Mouse (Mus musculus) right cerebral cortex, postnatal 14 days (tissue): ENCODE data around the gene Ppp4r3b.
A peak's percentile ranks its signal among the peaks of the same experiment; 100 is the strongest.

ENCODE experiments used
- DNase-seq: peaks from one replicate; pipeline ENCODE4 v3.0.0; 2022

Ppp4r3b gene

DNA sequence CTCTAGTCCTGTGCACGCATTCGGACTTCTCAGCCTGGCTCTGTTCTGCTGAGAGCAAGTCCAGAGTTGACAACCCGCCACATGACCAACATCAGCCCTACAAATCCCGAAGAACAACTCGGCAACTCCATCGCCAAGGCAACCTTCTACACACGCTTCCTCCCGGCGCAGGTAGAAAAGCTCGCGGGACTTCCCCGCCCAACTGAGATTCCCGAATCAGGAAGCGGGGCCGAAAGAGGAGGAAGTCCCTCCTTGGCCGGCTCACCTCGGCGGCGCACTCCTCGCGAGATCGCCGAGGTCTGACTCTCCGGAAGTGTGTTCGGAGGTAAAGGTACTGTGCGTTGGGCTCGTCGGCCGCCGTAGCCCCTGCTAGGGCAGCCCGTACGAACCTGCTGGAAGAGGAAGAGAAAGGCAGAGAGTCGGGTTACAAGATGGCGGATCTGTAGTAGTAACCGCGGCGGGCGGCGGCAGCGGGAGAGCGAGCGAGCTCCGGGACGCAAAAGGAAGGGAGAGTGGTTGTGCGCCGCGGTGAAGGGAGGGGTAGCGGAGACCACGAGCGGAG is at the start of gene Ppp4r3b:
Ppp4r3b (plus strand) TSS at position 328 of the 562 bp plus-strand sequence.
- peak; percentile 97 for DNase-seq

DNA sequence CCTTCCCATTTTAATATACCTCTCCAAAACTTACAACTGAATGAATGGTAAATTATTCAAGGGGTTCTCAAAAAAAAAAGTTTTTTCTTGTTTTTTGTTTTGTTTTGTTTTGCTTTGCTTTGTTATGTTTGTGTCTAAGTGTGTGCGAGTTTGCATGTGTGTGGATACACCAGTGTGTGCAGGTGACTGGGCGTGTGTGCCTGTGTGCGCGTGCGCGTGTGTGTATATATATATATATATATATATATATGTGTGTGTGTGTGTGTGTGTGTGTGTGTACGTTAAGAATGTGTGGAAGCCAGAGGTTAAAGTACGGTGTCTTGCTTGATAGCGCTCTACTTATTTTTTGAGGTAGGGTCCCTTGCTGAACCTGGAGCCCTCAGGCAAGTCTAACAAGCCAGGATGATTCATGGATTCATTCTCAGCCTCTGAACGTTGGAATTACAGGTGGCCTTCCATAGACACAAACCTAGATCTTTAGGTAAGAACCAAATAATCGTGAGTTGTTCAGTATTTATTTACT is 42.8 kb upstream of the Ppp4r3b start:
- DNase-seq: no peak

DNA sequence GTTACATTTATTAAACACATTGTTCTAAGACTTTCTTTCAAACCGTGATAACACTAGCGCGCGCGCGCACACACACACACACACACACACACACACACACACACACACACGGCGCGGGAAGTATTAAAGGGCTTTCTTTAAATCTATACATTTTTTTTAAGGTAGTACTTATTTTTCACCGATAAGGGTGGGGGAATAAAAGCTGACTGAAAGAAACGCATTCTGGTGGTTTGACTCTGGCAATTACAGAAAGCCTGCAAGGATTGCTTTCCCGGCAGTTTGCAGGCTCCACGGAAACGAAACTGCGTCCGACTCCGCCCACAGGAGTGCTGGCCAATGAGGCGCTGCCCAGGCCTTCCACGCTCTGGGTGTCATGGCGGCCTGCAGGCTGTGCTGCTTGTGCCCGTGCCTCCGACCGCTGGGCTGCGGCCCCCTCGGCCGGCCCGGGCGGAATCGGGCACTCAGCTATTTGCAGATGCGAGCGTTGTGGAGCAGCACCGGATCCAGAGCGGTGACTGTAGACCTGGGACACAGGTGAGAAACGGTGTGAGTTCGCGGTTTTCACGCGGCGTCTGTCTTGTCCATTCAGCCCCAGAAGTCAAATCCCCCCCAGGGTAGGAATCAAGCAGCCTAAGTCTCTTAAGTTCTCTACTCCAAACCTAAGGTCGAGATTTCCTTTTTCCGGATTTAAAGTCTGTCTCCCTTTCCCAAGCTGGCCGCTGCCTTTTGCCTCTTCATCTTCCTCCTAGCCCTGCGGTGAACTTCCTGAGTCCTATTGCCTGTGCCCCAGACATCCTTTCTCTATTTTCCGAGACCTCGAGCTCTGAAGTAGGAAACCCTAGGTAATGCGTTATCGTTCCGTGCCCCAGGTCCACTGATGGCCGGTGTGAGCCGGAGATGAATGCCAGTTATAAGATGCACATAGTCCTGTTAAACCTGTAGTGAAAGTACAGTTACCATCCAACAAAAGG is 42.0 kb upstream of the Ppp4r3b start, which contains the start of gene Pnpt1:
Pnpt1 (plus strand) TSS at position 360 of the 971 bp plus-strand sequence.
- peak; percentile 88 for DNase-seq

DNA sequence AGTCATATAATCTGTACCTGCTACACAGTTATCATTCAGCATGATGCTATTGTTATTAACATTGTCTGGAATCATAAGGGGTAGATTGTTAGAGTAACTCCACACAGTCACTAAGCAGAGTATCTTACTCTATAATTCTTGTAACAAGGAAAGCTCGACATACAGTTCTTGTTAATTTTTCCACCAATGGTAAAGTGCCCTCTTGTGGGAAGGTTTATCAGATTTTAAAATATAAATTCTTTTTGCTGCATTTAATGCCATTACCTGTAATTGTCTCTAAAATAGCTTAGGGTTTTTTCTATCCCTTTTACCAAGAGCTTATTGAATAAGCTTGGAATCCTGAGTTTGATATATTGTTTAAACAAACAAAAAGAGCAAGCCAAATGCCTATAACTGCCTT is 32.0 kb upstream of the Ppp4r3b start:
- DNase-seq: no peak

DNA sequence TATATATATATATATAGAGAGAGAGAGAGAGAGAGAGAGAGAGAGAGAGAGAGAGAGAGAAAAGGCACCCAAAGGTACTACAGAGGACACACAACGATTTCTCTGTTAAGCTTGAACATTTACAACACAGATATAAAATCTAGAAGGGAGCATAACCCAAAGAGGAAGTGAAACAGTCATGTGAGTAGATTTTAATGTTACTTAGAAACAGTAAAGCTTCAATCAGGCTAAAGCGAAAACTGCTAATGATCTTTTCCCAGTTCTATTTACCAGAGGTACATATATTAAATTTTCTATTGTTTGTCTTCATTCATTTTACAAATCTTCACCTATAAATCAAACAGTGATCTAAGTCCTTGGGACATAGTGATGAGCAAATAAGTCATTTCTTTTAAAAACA is 23.8 kb upstream of the Ppp4r3b start:
- DNase-seq: no peak

DNA sequence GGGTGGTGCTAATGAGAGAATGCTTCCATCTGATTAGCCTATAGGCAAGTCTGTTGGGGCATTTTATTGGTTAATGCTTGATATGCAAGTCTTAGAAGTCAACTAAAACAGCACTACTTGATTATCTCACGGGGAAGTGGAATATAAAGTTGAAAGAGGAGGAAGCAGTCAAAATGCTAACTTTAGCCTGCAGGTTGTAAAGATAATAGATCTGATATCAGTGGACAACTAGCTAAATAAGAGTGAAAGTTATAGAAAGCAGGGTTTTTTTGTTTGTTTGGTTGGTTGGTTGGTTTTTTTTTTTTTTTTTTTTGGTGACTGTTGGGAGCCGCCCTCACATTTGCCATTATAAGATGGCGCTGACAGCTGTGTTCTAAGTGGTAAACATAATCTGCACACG is 9.1 kb upstream of the Ppp4r3b start:
- no peak for DNase-seq

DNA sequence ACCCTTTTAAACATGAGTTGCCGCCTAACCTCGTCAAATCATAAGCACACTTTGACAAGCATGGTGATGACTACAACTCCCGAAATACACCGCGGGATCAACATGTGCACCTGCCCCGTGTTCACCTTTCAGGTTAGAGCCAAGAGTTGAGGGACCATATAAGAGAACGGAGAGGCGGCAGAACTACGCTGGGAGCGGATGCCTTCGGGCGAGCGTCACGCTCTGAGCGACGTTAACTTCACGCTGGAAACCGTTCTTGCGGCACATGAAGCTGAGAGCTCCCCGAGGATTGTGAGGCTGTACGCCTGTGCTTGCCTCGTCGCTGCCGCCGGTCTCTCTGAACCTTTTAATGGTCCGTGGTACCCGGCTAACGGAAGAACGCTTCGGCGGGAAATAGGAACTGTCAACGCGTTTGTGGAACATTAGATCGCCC is 715 bp upstream of the Ppp4r3b start:
- peak; percentile 43 for DNase-seq

DNA sequence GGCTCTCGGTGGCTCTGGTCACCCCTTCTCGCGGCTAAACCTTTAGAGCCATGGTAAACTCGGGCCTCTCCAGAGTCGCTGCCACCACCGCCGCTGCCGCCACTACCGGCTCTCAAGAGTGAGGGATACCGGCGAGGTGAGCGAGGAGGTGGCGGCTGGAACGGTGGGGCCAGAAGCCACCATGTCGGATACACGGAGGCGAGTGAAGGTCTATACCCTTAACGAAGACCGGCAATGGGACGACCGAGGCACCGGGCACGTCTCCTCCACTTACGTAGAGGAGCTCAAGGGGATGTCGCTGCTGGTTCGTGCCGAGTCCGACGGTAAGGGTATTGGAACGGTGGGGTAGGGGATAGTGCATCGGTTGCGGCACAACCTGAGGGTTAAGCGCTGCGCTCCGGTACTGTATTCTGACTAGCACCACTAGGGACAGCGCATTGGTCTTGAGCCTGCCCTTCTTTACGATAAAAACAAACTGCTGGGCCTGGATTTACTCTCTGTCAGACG is 488 bp downstream of the Ppp4r3b start:
- peak; percentile 47 for DNase-seq

DNA sequence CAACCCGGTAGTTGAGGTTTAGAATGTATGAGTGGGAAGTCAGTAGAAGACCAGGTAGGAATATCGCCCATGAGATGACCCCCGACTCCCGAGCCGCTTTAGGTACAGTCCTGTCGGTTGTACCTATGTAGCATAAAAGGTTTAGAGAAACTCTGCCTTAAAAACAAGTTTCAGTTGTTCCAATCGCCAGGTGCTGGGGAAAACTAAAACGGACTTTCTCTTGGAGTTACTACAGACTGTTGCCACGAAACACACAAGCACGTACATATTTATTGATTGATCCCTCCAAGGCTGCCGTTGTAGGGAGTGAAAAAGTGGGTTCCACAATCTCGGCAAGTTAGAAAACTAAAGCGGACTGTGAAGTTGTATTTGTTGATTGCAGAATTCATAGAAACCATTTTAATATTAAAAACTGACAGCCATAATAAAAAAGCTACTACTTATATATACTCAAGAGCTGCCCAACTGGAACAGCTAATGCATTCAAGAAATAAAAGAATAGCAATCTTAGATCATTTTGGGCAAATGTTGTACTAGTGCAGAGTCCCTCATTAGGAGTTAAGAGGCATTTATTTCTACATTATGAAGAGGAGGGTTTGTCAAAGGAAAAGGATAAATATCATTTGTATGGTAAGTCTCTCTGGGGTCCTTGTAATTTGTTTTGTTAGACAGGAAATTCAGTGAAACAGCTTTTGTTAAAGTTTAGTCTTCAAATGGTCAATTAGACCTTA is 1.2 kb downstream of the Ppp4r3b start:
- DNase-seq: no peak

DNA sequence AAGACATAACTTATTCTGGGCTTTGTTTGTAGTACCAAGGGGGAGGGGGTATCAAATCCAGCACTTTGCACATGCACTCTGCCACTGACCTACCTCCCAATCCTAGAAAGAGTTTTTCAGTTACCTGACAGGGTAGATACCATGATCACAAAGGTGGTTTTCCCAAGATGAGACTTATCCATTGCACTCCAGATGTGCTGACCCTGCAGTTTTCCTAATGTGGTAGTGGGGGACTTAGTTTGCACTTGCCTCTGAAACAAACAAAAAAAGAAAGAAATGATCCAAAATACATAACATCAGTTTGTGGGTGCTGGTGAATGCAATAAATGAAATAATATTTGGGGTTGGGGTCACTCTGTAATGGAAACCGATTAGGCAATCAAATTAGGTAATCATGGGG is 6.6 kb downstream of the Ppp4r3b start:
- DNase-seq: no peak

DNA sequence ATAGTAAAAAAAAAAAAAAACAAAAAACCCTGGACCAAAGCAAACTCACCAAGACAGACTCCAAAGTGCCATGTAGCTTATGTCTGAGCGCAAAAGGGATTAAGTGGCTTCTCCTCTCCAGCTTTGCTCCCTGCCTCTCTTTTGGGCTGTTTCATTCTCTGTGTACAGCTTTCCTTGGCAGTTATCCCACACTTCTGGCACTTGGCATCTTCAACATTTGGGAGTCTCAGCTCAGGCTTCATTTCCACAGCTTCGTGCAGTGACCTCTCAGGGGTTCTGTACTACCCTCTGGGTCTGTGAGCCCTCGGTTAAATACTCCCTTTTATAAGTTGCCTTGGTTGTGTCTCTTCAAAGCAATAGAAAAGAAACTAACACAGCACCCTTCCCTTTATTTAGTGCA is 8.0 kb downstream of the Ppp4r3b start:
- no peak for DNase-seq

DNA sequence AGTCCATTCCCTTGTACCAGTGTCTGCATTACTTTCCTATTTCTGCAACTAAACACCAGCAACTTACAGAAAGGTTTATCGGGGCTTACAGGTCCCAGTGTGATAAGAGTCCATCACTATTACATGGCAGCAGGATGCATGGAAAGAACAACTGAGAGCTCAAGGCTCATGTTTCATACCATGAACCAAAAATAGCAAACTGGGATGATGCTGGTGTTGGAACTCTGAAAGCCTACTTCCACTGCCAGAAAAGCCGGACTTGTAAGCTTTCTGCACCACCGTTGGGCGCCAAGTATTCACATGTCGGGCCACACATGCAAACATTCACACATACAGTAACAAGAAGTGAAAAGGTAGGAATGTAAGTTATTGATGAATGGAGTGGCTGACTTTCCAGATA is 9.1 kb downstream of the Ppp4r3b start:
- no peak for DNase-seq

DNA sequence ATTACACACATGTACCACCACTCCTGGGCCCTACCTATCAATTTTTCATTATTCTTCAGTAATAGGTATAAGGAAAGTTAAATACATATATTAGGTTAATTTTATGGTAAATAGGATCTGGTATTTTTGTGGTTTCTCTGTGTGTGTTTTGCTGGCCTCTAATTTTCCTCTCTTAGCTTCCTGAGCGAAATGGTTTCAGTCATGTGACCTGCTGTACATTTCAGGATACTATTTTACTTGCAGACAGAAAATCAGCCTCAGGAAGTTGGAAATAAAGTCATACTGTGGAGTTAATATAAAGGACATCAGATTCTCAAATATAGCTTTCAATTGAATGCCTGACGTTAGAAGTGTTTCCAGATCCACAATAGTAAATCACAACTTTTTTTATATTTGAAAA is 16.3 kb downstream of the Ppp4r3b start:
- no peak for DNase-seq

DNA sequence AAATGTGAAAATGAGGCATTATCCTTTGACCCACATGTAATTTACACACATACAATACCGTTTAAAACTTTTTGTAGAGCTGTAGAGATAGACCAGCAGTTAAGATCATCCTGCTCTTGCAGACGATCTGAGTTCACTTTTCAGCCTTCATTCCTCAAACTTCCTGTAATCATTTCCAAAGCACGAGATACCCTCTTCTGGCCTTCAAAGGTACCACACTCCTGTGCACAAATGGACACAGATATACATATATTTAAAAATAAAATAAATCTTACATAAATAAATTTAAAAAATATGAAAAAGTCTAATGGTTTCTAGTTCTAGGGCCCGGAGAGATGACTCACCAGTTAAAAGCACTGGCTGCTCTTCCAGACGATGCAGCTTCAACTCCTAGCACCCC is 31.0 kb downstream of the Ppp4r3b start:
- no peak for DNase-seq

DNA sequence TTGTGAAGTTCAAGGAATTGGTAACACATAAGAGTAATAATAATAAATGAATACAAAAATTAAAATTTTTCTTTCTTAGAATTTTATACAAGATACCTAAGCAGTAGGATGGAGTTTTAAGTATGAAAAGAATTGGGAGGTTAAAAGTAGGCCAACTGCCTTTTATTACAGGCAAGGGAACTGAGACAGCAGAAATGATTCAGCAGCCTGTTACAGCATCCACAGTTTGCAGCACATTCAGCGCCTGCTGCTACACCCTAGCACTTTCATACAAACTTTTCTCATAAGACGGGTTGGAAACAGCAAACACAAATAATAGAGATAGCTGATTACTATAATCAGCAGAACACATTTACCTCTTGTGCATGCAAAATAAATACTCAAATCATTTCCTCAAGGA is 37.1 kb downstream of the Ppp4r3b start:
- DNase-seq: no peak

DNA sequence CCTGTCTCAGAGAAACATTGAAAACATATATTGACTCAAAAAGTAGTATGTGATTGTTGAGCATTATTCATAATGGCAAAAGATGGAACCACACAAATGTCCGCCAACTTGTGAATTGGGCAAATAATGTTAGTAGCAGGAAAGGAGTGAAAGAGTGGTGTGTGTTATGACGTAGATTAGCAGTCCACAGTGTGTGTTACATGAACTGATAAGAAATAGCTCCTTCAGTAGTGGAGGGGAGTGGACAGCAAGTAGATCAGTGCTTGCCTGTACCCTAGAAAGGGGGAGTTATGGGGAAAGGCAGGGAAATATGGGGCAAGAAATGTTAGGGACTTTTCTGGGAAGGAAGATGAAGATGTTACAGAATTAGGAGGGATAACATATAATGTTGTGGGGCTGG is 43.5 kb downstream of the Ppp4r3b start:
- DNase-seq: no peak

DNA sequence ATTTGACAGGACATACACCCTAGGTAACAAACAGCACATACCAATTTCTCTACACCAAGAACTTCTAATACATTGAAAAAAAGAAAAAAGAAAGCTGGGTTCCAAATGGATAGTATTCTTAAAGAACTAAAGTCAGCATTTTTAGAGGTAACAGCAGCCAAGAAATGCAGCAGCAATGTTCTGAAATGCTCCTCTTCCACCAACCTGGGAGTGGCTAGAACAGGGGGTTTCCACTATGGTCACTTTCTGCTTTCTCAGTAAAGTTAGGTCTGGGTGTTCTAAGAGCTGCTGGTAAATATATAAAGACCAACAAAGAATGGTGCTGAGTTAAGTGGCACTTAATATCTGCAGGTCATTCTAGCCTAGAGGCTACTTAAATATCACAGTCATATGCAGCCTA is 46.4 kb downstream of the Ppp4r3b start:
- no peak for DNase-seq

DNA sequence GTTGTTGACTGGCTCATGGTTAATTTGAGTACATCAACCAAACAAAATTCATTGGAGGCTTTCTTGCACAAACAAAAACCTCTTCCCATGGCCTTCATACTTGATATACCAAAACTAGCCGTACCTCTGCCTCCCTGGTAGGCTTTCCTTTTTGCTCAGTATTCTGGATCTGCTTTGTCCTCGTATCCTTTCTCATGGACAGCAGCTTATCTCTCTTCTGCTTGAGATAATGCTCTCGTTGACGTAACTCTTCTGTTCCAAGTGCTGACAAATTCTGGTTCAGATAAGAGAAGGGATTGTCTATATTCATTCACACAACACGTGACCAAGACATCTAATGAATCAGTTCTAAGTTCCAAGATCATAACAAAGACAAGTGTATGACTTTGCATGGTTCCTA is 49.6 kb downstream of the Ppp4r3b start:
- no peak for DNase-seq

DNA sequence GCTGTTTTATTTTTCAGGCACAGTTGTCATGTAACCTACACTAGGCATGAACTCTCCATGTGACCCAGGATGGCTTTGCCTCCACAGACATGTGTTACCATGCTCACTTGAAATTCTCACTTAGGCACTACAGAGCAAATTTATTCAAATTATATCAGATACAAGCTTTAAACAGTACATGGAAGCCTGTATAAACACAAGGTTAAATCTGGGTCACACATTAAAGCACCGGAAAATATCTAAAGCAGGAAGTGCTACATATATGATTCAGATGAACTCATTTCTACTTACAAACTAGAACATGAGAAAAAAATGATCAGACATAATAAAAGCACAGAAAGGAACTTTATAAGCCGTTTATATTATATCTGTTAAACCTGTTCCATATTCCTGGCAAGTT is 52.1 kb downstream of the Ppp4r3b start:
- no peak for DNase-seq

DNA sequence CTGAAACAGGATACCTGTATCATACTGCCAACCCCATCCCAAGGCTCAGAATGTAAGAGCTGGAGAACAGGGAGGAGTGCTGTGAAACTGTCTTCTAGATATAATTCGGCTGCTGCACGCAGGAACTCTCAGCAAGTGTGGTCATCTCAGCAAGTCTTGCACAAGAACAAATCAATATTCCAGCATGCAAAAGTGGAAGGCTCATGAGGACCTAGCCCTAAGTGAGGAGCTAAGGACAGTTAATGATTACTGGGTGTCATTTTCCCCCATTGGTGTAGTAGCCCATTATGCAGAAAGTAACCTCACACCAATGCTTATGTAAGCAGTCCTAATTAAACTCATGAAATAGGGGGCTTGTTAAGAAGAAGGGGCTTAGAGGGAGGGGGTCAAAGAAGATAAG is 56.3 kb downstream of the Ppp4r3b start:
- no peak for DNase-seq

DNA sequence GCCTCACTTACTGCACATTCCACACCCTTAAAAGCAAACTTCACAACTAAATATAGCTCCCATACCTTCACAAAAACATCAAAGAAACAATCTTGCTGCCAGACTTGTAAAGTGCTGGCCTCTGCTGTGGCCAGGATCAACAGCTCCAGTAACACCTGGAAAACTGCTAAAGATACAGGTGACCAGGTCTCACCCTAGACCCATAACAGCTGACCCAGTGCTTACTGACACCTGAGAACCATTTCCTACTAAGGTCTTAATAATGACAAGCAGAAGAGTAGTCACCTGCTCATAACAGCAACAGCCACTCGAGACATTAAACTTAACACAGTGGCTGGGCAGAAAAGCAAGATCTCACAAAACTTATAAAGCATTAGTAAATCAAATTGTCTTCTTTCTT is 60.9 kb downstream of the Ppp4r3b start:
- DNase-seq: no peak

DNA sequence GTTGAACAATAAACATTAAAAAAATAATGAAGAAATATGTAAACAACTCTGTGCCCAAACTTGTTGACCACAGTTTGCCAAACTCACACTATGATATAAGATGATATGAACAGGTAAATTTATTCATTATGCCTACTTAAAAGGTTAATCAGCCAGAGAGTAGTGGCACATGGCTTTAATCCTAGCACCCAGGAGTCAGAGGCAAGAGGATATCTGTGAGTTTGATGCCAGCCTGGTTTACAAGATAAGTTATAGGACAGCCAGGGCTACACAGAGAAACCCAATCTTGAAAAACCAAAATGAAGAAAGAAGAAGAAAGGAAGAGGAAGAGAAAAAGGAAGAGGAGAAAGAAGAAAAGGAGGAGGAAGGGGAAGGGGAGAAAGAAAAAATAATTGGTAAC is 64.7 kb downstream of the Ppp4r3b start:
- DNase-seq: no peak

DNA sequence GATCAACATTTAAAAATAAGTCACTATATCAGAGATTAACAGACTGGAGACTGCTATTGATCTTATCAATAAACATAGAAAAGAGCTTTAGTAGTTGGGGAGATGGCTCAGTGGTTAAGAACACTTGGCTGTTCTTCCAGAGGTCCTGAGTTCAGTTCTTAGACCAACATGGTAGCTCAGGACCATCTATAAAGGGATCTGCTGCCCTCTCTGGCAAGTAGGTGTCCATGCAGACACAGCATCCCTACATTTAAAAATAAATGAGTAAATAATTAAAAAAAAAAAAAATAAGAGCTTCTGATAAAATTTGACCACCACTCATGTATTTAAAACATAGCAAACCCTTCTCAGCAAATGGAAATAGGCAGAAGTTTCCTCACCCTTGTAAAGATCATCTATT is 65.4 kb downstream of the Ppp4r3b start:
- DNase-seq: no peak
